Comparison of ENCODE assay signal across 16 mouse cellular contexts in genomic region chr9:20664982-20665637, GRCm38 (mm10). TPM values are rescaled to one million over a fixed set of nuclear protein-coding genes. Genes with fewer than 3 reads are reported as not detected.
DNase-seq lines count a peak whose midpoint lies in the region; ATAC-seq and TF ChIP-seq lines count a peak whose summit lies in the region.
"Had no signal": no experiment of that assay in that cellular context is flagged by ENCODE, and none has a peak within 500 bp of the region (broad histone marks: within the 10 kb centered on the region; RNA-seq: fewer than 3 reads in every experiment).

No protein-coding gene starts in this region.

- no peak for TF ChIP-seq CTCF in hindbrain, postnatal 0 days (IDR thresholded peaks at IDR 0.05; ENCODE audit: low read depth)

- ATAC-seq in midbrain, embryonic 11.5 days (ENCODE audit: low FRiP score), result no peak
- ATAC-seq in forebrain, embryonic 16.5 days, result no peak
- no peak for ATAC-seq in hindbrain, postnatal 0 days
- ATAC-seq in neural tube, embryonic 14.5 days (ENCODE audit: low read depth), result peak; percentile 19; the same call in 1 of the 2 replicates
- ATAC-seq: liver, postnatal 0 days had no signal

- H3K36me3 ChIP-seq in midbrain, embryonic 11.5 days (ENCODE audit: control insufficient read depth, insufficient read depth, low read length), result peaks cover 11% of the 10 kb centered on the region
- H3K36me3 ChIP-seq in midbrain, embryonic 10.5 days, result peaks cover 55% of the 10 kb centered on the region
- peaks cover 10% of the 10 kb centered on the region; the same call in 1 of the 2 replicates for H3K36me3 ChIP-seq in forebrain, embryonic 16.5 days (ENCODE audit: control insufficient read depth, insufficient read depth)
- peaks cover 18% of the 10 kb centered on the region; the same call in 1 of the 2 replicates for H3K36me3 ChIP-seq in hindbrain, postnatal 0 days (ENCODE audit: insufficient read depth, low read length)
- 0 out of 2 replicates have a peak, but pooled peaks cover 8% of the 10 kb centered on the region for H3K36me3 ChIP-seq in neural tube, embryonic 14.5 days (ENCODE audit: control insufficient read depth, insufficient read depth, low read length)

- no peak for DNase-seq in midbrain, embryonic 11.5 days (ENCODE audit: low spot score, missing footprints)
- no peak for DNase-seq in midbrain, embryonic 10.5 days (ENCODE audit: low spot score)
- DNase-seq in hindbrain, postnatal 0 days (ENCODE audit: low spot score), result peak; percentile 24
- DNase-seq in lung, postnatal 10 days, result no peak
- DNase-seq in lung, postnatal 4 days, result no peak
- no peak for DNase-seq in left cerebral cortex, adult 18-20 months (ENCODE audit: low spot score in 2 of 2)
- DNase-seq: adrenal gland, adult 8-10 months; B cell, adult 2 months; cerebellum, adult 11-12 months; kidney, adult 8-10 months; liver, postnatal 0 days had no signal

- H3K27me3 ChIP-seq in midbrain, embryonic 11.5 days (ENCODE audit: control insufficient read depth, insufficient read depth, low read length), result no peaks in the 10 kb centered on the region
- H3K27me3 ChIP-seq in midbrain, embryonic 10.5 days (ENCODE audit: low read depth, poor library complexity, severe bottlenecking), result no peaks in the 10 kb centered on the region
- no peaks in the 10 kb centered on the region for H3K27me3 ChIP-seq in forebrain, embryonic 16.5 days (replicated peaks; ENCODE audit: control insufficient read depth, insufficient read depth, low read length)
- no peaks in the 10 kb centered on the region for H3K27me3 ChIP-seq in hindbrain, postnatal 0 days (ENCODE audit: insufficient read depth, low read length)
- H3K27me3 ChIP-seq in neural tube, embryonic 14.5 days (ENCODE audit: control insufficient read depth, insufficient read depth, low read length), result no peaks in the 10 kb centered on the region
- H3K27me3 ChIP-seq: heart, embryonic 13.5 days; limb, embryonic 15.5 days had no signal

- H3K4me3 ChIP-seq in midbrain, embryonic 11.5 days (ENCODE audit: low read depth, low read length), result no peak overlapping the region
- H3K4me3 ChIP-seq in midbrain, embryonic 10.5 days, result no peak overlapping the region
- H3K4me3 ChIP-seq in forebrain, embryonic 16.5 days (replicated peaks; ENCODE audit: low read length), result no peak overlapping the region
- no peak overlapping the region for H3K4me3 ChIP-seq in hindbrain, postnatal 0 days (ENCODE audit: low read length)
- H3K4me3 ChIP-seq in neural tube, embryonic 14.5 days (ENCODE audit: low read depth, low read length), result no peak overlapping the region
- H3K4me3 ChIP-seq: heart, embryonic 13.5 days; limb, embryonic 15.5 days had no signal

- no peak overlapping the region for H3K4me2 ChIP-seq in midbrain, embryonic 11.5 days
- no peak overlapping the region for H3K4me2 ChIP-seq in forebrain, embryonic 16.5 days (ENCODE audit: low read length)
- no peak overlapping the region for H3K4me2 ChIP-seq in hindbrain, postnatal 0 days (ENCODE audit: low read depth, low read length)
- H3K4me2 ChIP-seq in neural tube, embryonic 14.5 days (ENCODE audit: low read depth, low read length), result no peak overlapping the region
- H3K4me2 ChIP-seq: heart, embryonic 13.5 days; limb, embryonic 15.5 days had no signal

- 81% methylated on average over 5 of the region's 5 CpGs for WGBS in midbrain, embryonic 11.5 days
- WGBS in midbrain, embryonic 10.5 days, result 85% methylated on average over 5 of the region's 5 CpGs
- 67% methylated on average over 5 of the region's 5 CpGs for WGBS in forebrain, embryonic 16.5 days
- WGBS in hindbrain, postnatal 0 days, result 69% methylated on average over 5 of the region's 5 CpGs
- 50% methylated on average over 5 of the region's 5 CpGs for WGBS in neural tube, embryonic 14.5 days

- 0 out of 2 replicates have a peak overlapping the region, but pooled peaks have one; percentile 25 for H3K27ac ChIP-seq in midbrain, embryonic 11.5 days (ENCODE audit: low read depth, low read length)
- H3K27ac ChIP-seq in midbrain, embryonic 10.5 days (replicated peaks), result no peak overlapping the region
- peak overlapping the region; percentile 79 for H3K27ac ChIP-seq in forebrain, embryonic 16.5 days (ENCODE audit: low read length)
- peak overlapping the region; percentile 74 for H3K27ac ChIP-seq in hindbrain, postnatal 0 days
- H3K27ac ChIP-seq in neural tube, embryonic 14.5 days (ENCODE audit: low read depth, low read length), result peak overlapping the region; percentile 87
- H3K27ac ChIP-seq: heart, embryonic 13.5 days; limb, embryonic 15.5 days; macrophage had no signal

- peaks cover 12% of the 10 kb centered on the region for H3K4me1 ChIP-seq in midbrain, embryonic 11.5 days (ENCODE audit: control insufficient read depth, insufficient read depth, low read length)
- peaks cover 45% of the 10 kb centered on the region for H3K4me1 ChIP-seq in midbrain, embryonic 10.5 days
- H3K4me1 ChIP-seq in forebrain, embryonic 16.5 days (replicated peaks; ENCODE audit: control insufficient read depth, insufficient read depth, low read length), result peaks cover 27% of the 10 kb centered on the region
- H3K4me1 ChIP-seq in hindbrain, postnatal 0 days (ENCODE audit: insufficient read depth, low read length), result peaks cover 13% of the 10 kb centered on the region; the same call in 1 of the 2 replicates
- H3K4me1 ChIP-seq in neural tube, embryonic 14.5 days (ENCODE audit: control insufficient read depth, insufficient read depth, low read length), result peaks cover 40% of the 10 kb centered on the region

- no peaks in the 10 kb centered on the region for H3K9me3 ChIP-seq in midbrain, embryonic 11.5 days (ENCODE audit: control insufficient read depth, low read length)
- H3K9me3 ChIP-seq in midbrain, embryonic 10.5 days (replicated peaks), result no peaks in the 10 kb centered on the region
- no peaks in the 10 kb centered on the region for H3K9me3 ChIP-seq in forebrain, embryonic 16.5 days (ENCODE audit: control insufficient read depth, low read length)
- no peaks in the 10 kb centered on the region for H3K9me3 ChIP-seq in hindbrain, postnatal 0 days (ENCODE audit: low read length)
- H3K9me3 ChIP-seq in neural tube, embryonic 14.5 days (ENCODE audit: control insufficient read depth, low read length), result no peaks in the 10 kb centered on the region
- H3K9me3 ChIP-seq: heart, embryonic 13.5 days; limb, embryonic 15.5 days had no signal

- no peak overlapping the region for H3K9ac ChIP-seq in midbrain, embryonic 11.5 days (ENCODE audit: low read length)
- H3K9ac ChIP-seq in forebrain, embryonic 16.5 days (replicated peaks; ENCODE audit: low read depth, low read length), result no peak overlapping the region
- H3K9ac ChIP-seq in hindbrain, postnatal 0 days (replicated peaks; ENCODE audit: low read length), result no peak overlapping the region
- no peak overlapping the region for H3K9ac ChIP-seq in neural tube, embryonic 14.5 days (replicated peaks; ENCODE audit: low read depth, low read length)
- H3K9ac ChIP-seq: heart, embryonic 13.5 days; limb, embryonic 15.5 days; liver, postnatal 0 days had no signal

RNA-seq across cellular contexts. Expression of gene Pin1, which starts 13.2 kb away (rescaled TPM):
- polyA plus RNA-seq in midbrain, embryonic 11.5 days (2014; fragmentation: Nextera tagmentation; extraction: Ambion mirVana), result 60.8 and 64.6 TPM in 2 replicates
- 84.0 and 91.4 TPM in 2 replicates for polyA plus RNA-seq in midbrain, embryonic 10.5 days (2016; fragmentation: Nextera tagmentation; extraction: Ambion mirVana)
- polyA plus RNA-seq in forebrain, embryonic 16.5 days (2015; fragmentation: Nextera tagmentation; extraction: Ambion mirVana), result 58.9 and 63.2 TPM in 2 replicates
- total RNA-seq in hindbrain, postnatal 0 days (2014; rRNA removed), result 31.7 and 44.3 TPM in 2 replicates
- 65.7 and 68.0 TPM in 2 replicates for polyA plus RNA-seq in hindbrain, postnatal 0 days (2015; fragmentation: Nextera tagmentation; extraction: Ambion mirVana)
- 61.1 and 68.8 TPM in 2 replicates for polyA plus RNA-seq in neural tube, embryonic 14.5 days (2014; fragmentation: Nextera tagmentation; extraction: Ambion mirVana)
- total RNA-seq in left cerebral cortex, adult 18-20 months (2021), result 10 to 100 TPM; 40.4 to 42.3 TPM

RNA-seq across cellular contexts. Expression of gene Fbxl12, which starts 20.5 kb away (rescaled TPM):
- polyA plus RNA-seq in midbrain, embryonic 11.5 days (2014; fragmentation: Nextera tagmentation; extraction: Ambion mirVana), result 10.5 and 12.0 TPM in 2 replicates
- 20.4 and 21.2 TPM in 2 replicates for polyA plus RNA-seq in midbrain, embryonic 10.5 days (2016; fragmentation: Nextera tagmentation; extraction: Ambion mirVana)
- polyA plus RNA-seq in forebrain, embryonic 16.5 days (2015; fragmentation: Nextera tagmentation; extraction: Ambion mirVana), result 15.0 and 16.2 TPM in 2 replicates
- 16.9 and 18.8 TPM in 2 replicates for total RNA-seq in hindbrain, postnatal 0 days (2014; rRNA removed)
- polyA plus RNA-seq in hindbrain, postnatal 0 days (2015; fragmentation: Nextera tagmentation; extraction: Ambion mirVana), result 11.4 and 13.0 TPM in 2 replicates
- polyA plus RNA-seq in neural tube, embryonic 14.5 days (2014; fragmentation: Nextera tagmentation; extraction: Ambion mirVana), result 9.6 and 10.6 TPM in 2 replicates
- 10 to 100 TPM; 21.9 to 22.6 TPM for total RNA-seq in left cerebral cortex, adult 18-20 months (2021)

RNA-seq across cellular contexts. Expression of gene Ubl5, which starts 22.4 kb away (rescaled TPM):
- 459 TPM in 2 replicates for polyA plus RNA-seq in midbrain, embryonic 11.5 days (2014; fragmentation: Nextera tagmentation; extraction: Ambion mirVana)
- 381 and 400 TPM in 2 replicates for polyA plus RNA-seq in midbrain, embryonic 10.5 days (2016; fragmentation: Nextera tagmentation; extraction: Ambion mirVana)
- 467 and 469 TPM in 2 replicates for polyA plus RNA-seq in forebrain, embryonic 16.5 days (2015; fragmentation: Nextera tagmentation; extraction: Ambion mirVana)
- 169 and 274 TPM in 2 replicates for total RNA-seq in hindbrain, postnatal 0 days (2014; rRNA removed)
- 528 and 550 TPM in 2 replicates for polyA plus RNA-seq in hindbrain, postnatal 0 days (2015; fragmentation: Nextera tagmentation; extraction: Ambion mirVana)
- 464 and 488 TPM in 2 replicates for polyA plus RNA-seq in neural tube, embryonic 14.5 days (2014; fragmentation: Nextera tagmentation; extraction: Ambion mirVana)
- 100 to 1,000 TPM; 310 to 319 TPM for total RNA-seq in left cerebral cortex, adult 18-20 months (2021)
